Mouse (Mus musculus) midbrain, embryonic 14.5 days (tissue): Measurements from ENCODE around the gene Plscr2. TPM values are rescaled to one million over a fixed set of nuclear protein-coding genes. Genes with fewer than 3 reads are reported as not detected.

ENCODE experiments used
- ATAC-seq: fragments of 200-750 bp; cut with Nextera tagmentation; 2 replicates; pipeline ENCODE4 v1.8.0; 2017; ENCODE audit warnings: moderate number of reproducible peaks, moderate library complexity; ENCODE audit not compliant: low FRiP score, low TSS enrichment
- DNase-seq: peaks from one replicate; pipeline ENCODE4 v3.0.0-alpha.2; 2015
- H3K27ac ChIP-seq: fragments of 300-500 bp; sonication (generic); replicated peaks from 2 replicates; pipeline ENCODE4 v1.5.1; 2014; ENCODE audit warnings: mild to moderate bottlenecking, low read depth, low read length, moderate library complexity
- H3K27me3 ChIP-seq: fragments of 300-500 bp; sonication (generic); 2 replicates; pipeline ENCODE4 v1.6.1; 2014; ENCODE audit warnings: low read length, control low read depth, mixed read lengths; ENCODE audit not compliant: control insufficient read depth, insufficient read depth
- H3K36me3 ChIP-seq: fragments of 300-500 bp; sonication (generic); 2 replicates; pipeline ENCODE4 v1.6.1; 2014; ENCODE audit warnings: low read length, control low read depth; ENCODE audit not compliant: control insufficient read depth, insufficient read depth
- H3K4me1 ChIP-seq: fragments of 300-500 bp; sonication (generic); 2 replicates; pipeline ENCODE4 v1.6.1; 2014; ENCODE audit warnings: mild to moderate bottlenecking, antibody characterized with exemption, low read length, control low read depth; ENCODE audit not compliant: control insufficient read depth, insufficient read depth
- H3K4me2 ChIP-seq: fragments of 300-500 bp; sonication (generic); 2 replicates; pipeline ENCODE4 v1.6.1; 2014; ENCODE audit warnings: mild to moderate bottlenecking, low read length, moderate library complexity
- H3K4me3 ChIP-seq: fragments of 300-500 bp; sonication (generic); replicated peaks from 2 replicates; pipeline ENCODE4 v1.5.1; 2014; ENCODE audit warnings: low read depth, low read length
- H3K9ac ChIP-seq: fragments of 300-500 bp; sonication (generic); replicated peaks from 2 replicates; pipeline ENCODE4 v1.6.1; 2014; ENCODE audit warnings: mild to moderate bottlenecking, low read length, moderate library complexity
- H3K9me3 ChIP-seq: fragments of 300-500 bp; sonication (generic); 2 replicates; pipeline ENCODE4 v1.6.1; 2016; ENCODE audit warnings: low read length, control low read depth, mixed read lengths; ENCODE audit not compliant: control insufficient read depth
- WGBS: fragments of 180-500 bp; shearing (Covaris S2); extraction: QIAGEN DNeasy Blood & Tissue Kit; methylation state at CpG from one replicate; pipeline ENCODE4 v1.1.7; 2014; 5-methylcytosine and 5-hydroxymethylcytosine counted together
- polyA plus RNA-seq: library from polyadenylated mRNA; unstranded; fragments of >200 nt; fragmentation: Nextera tagmentation; extraction: Ambion mirVana; gene quantifications from 2 replicates; pipeline ENCODE4 v1.2.1, GENCODE M21; 2014

The Plscr2 gene
- polyA plus RNA-seq, 1 experiment from 2014 or later: 0.43 TPM

- no peak overlapping the region for H3K4me2 ChIP-seq
- H3K27ac ChIP-seq: no peak overlapping the region
- H3K4me3 ChIP-seq: no peak overlapping the region
- H3K27me3 ChIP-seq: no peaks in the 10 kb centered on the region
- 83% methylated on average over 3 of the region's 3 CpGs for WGBS
- no peaks in the 10 kb centered on the region for H3K9me3 ChIP-seq
- H3K4me1 ChIP-seq: no peaks in the 10 kb centered on the region
- ATAC-seq: no peak
- no peaks in the 10 kb centered on the region for H3K36me3 ChIP-seq
- no peak for DNase-seq
- H3K9ac ChIP-seq: no peak overlapping the region
Measured at GRCm38 (mm10) chr9:92292922-92293321, 17.5 kb downstream of the Plscr2 start.

- no peak for DNase-seq
- H3K4me1 ChIP-seq: no peaks in the 10 kb centered on the region
- ATAC-seq: no peak
- no peak overlapping the region for H3K4me3 ChIP-seq
- no peaks in the 10 kb centered on the region for H3K9me3 ChIP-seq
- no peaks in the 10 kb centered on the region for H3K36me3 ChIP-seq
- H3K4me2 ChIP-seq: no peak overlapping the region
- H3K27ac ChIP-seq: no peak overlapping the region
- H3K27me3 ChIP-seq: no peaks in the 10 kb centered on the region
- H3K9ac ChIP-seq: no peak overlapping the region
- 87% methylated on average over 2 of the region's 2 CpGs for WGBS
Measured at GRCm38 (mm10) chr9:92293560-92294548, 18.5 kb downstream of the Plscr2 start.

GRCm38 (mm10) chr9:92298288-92298687 is 22.9 kb downstream of the Plscr2 start:
- Histone ChIP-seq H3K4me1 (no peaks in the 10 kb centered on the region), H3K27me3 (no peaks in the 10 kb centered on the region), H3K36me3 (no peaks in the 10 kb centered on the region), H3K4me2 (no peak overlapping the region), H3K4me3 (no peak overlapping the region), H3K9me3 (no peaks in the 10 kb centered on the region), H3K9ac (no peak overlapping the region), H3K27ac (no peak overlapping the region)
- no peak for ATAC-seq
- WGBS: 69% methylated on average over 1 of the region's 1 CpGs
- no peak for DNase-seq

GRCm38 (mm10) chr9:92301213-92301612 is 25.8 kb downstream of the Plscr2 start:
- Histone ChIP-seq H3K4me3 (no peak overlapping the region), H3K27ac (no peak overlapping the region), H3K9ac (no peak overlapping the region), H3K9me3 (no peaks in the 10 kb centered on the region), H3K36me3 (no peaks in the 10 kb centered on the region), H3K4me1 (no peaks in the 10 kb centered on the region), H3K27me3 (no peaks in the 10 kb centered on the region), H3K4me2 (no peak overlapping the region)
- WGBS: 72% methylated on average over 3 of the region's 3 CpGs
- ATAC-seq: no peak
- no peak for DNase-seq

- no peaks in the 10 kb centered on the region for H3K27me3 ChIP-seq
- WGBS: 80% methylated on average over 8 of the region's 8 CpGs
- DNase-seq (no peak), ATAC-seq (no peak)
- no peak overlapping the region for H3K27ac ChIP-seq
- H3K9ac ChIP-seq: no peak overlapping the region
- H3K4me1 ChIP-seq: no peaks in the 10 kb centered on the region
- H3K36me3 ChIP-seq: no peaks in the 10 kb centered on the region
- no peak overlapping the region for H3K4me2 ChIP-seq
- H3K9me3 ChIP-seq: no peaks in the 10 kb centered on the region
- H3K4me3 ChIP-seq: no peak overlapping the region
Measured at GRCm38 (mm10) chr9:92305075-92305474, 29.7 kb downstream of the Plscr2 start.

- no peak overlapping the region for H3K4me3 ChIP-seq
- ATAC-seq (no peak), DNase-seq (no peak)
- WGBS: 60% methylated on average over 8 of the region's 8 CpGs
- no peaks in the 10 kb centered on the region for H3K27me3 ChIP-seq
- no peaks in the 10 kb centered on the region for H3K4me1 ChIP-seq
- no peak overlapping the region for H3K4me2 ChIP-seq
- no peaks in the 10 kb centered on the region for H3K9me3 ChIP-seq
- H3K27ac ChIP-seq: no peak overlapping the region
- H3K9ac ChIP-seq: no peak overlapping the region
- no peaks in the 10 kb centered on the region for H3K36me3 ChIP-seq
Measured at GRCm38 (mm10) chr9:92305620-92306220, 30.3 kb downstream of the Plscr2 start.

GRCm38 (mm10) chr9:92309077-92309476 is 33.7 kb downstream of the Plscr2 start, which contains the start of gene 1700057G04Rik:
Gene 1700057G04Rik (plus strand): TSS chr9:92309377.
- Histone ChIP-seq H3K27me3 (no peaks in the 10 kb centered on the region), H3K9ac (no peak within 1 kb of the TSS), H3K36me3 (no peaks in the 10 kb centered on the region), H3K4me3 (no peak within 1 kb of the TSS), H3K4me2 (no peak within 1 kb of the TSS), H3K9me3 (no peaks in the 10 kb centered on the region), H3K27ac (no peak within 1 kb of the TSS), H3K4me1 (no peaks in the 10 kb centered on the region)
- no peak for DNase-seq
- WGBS: 98% methylated on average over 1 of the region's 1 CpGs
- ATAC-seq: no peak

- Histone ChIP-seq H3K4me3 (no peak overlapping the region), H3K36me3 (no peaks in the 10 kb centered on the region), H3K9ac (no peak overlapping the region), H3K27ac (no peak overlapping the region), H3K27me3 (no peaks in the 10 kb centered on the region), H3K9me3 (no peaks in the 10 kb centered on the region), H3K4me2 (no peak overlapping the region), H3K4me1 (no peaks in the 10 kb centered on the region)
- DNase-seq (no peak), ATAC-seq (no peak)
- 90% methylated on average over 3 of the region's 3 CpGs for WGBS
Measured at GRCm38 (mm10) chr9:92316791-92317190, 41.4 kb downstream of the Plscr2 start.
